ENCODE assay signal across 8 mouse cellular contexts in genomic region chr15:82145851-82146769, GRCm38 (mm10). TPM values are rescaled to one million over a fixed set of nuclear protein-coding genes. Genes with fewer than 3 reads are reported as not detected.
DNase-seq lines count a peak whose midpoint lies in the region; ATAC-seq and TF ChIP-seq lines count a peak whose summit lies in the region.

No protein-coding gene starts in this region.

- no peak for TF ChIP-seq EP300 in liver, embryonic 14.5 days (IDR thresholded peaks at IDR 0.05; ENCODE audit: low read depth)

- no peaks in the 10 kb centered on the region for H3K27me3 ChIP-seq in heart, embryonic 13.5 days (replicated peaks)
- H3K27me3 ChIP-seq in G1E (ENCODE audit: insufficient read depth, low read length) = no peaks in the 10 kb centered on the region
- no peaks in the 10 kb centered on the region for H3K27me3 ChIP-seq in forebrain, embryonic 13.5 days
- H3K27me3 ChIP-seq in liver, embryonic 14.5 days (ENCODE audit: control insufficient read depth, insufficient read depth, low read length) = no peaks in the 10 kb centered on the region

- ATAC-seq in heart, embryonic 13.5 days (ENCODE audit: extremely low read depth, insufficient number of reproducible peaks, low FRiP score, low TSS enrichment) = no peak
- ATAC-seq in G1E (ENCODE audit: extremely low read depth, insufficient number of reproducible peaks, low FRiP score, poor library complexity, severe bottlenecking) = no peak
- no peak; the same call in 1 of the 2 replicates for ATAC-seq in forebrain, embryonic 13.5 days
- peak; percentile 1; the same call in 1 of the 2 replicates for ATAC-seq in liver, embryonic 14.5 days (ENCODE audit: insufficient read depth)

- peak overlapping the region; percentile 82 for H3K4me2 ChIP-seq in heart, embryonic 13.5 days
- H3K4me2 ChIP-seq in forebrain, embryonic 13.5 days = peak overlapping the region; percentile 53
- H3K4me2 ChIP-seq in liver, embryonic 14.5 days (ENCODE audit: low read depth) = peak overlapping the region; percentile 75

- 17% methylated on average over 11 of the region's 11 CpGs for WGBS in heart, embryonic 13.5 days
- WGBS in forebrain, embryonic 13.5 days = 11% methylated on average over 11 of the region's 11 CpGs
- WGBS in liver, embryonic 14.5 days (ENCODE audit: insufficient replicate concordance) = 10% methylated on average over 11 of the region's 11 CpGs

- no peak for DNase-seq in heart, postnatal 10 days
- DNase-seq in G1E (ENCODE audit: low spot score) = peak; percentile 47
- peak in 1 of 3 experiments; percentile 38 for DNase-seq in liver, embryonic 14.5 days (ENCODE audit: low read depth in 3 of 3, low spot score in 3 of 3)
- DNase-seq in adipocyte (ENCODE audit: low spot score) = no peak
- DNase-seq in layer of hippocampus, adult 9-10 months (ENCODE audit: low spot score) = no peak
- no peak for DNase-seq in gastrocnemius, postnatal 10 days

- H3K36me3 ChIP-seq in heart, embryonic 13.5 days = peaks cover 8% of the 10 kb centered on the region; the same call in 1 of the 2 replicates
- peaks cover 44% of the 10 kb centered on the region for H3K36me3 ChIP-seq in G1E (replicated peaks)
- peaks cover 16% of the 10 kb centered on the region for H3K36me3 ChIP-seq in forebrain, embryonic 13.5 days (ENCODE audit: poor library complexity, severe bottlenecking)
- H3K36me3 ChIP-seq in liver, embryonic 14.5 days (replicated peaks; ENCODE audit: control insufficient read depth, insufficient read depth, low read depth) = no peaks in the 10 kb centered on the region; the same call in 1 of the 2 replicates

- peak overlapping the region; percentile 92 for H3K4me3 ChIP-seq in heart, embryonic 13.5 days
- H3K4me3 ChIP-seq in G1E (ENCODE audit: low read depth, low read length) = peak overlapping the region; percentile 92
- H3K4me3 ChIP-seq in forebrain, embryonic 13.5 days = peak overlapping the region; percentile 91
- peak overlapping the region; percentile 57 to 72 for H3K4me3 ChIP-seq in liver, embryonic 14.5 days (ENCODE audit: insufficient read depth in 1 of 2, low read depth in 2 of 2, low read length in 2 of 2)

- intact Hi-C loops in heart, postnatal 10 days (cut with DNase I) = no loop called here

- peak overlapping the region; percentile 87 for H3K27ac ChIP-seq in heart, embryonic 13.5 days (replicated peaks)
- H3K27ac ChIP-seq in forebrain, embryonic 13.5 days = peak overlapping the region; percentile 93
- peak overlapping the region; percentile 90 for H3K27ac ChIP-seq in liver, embryonic 14.5 days

- peaks cover 56% of the 10 kb centered on the region for H3K4me1 ChIP-seq in heart, embryonic 13.5 days
- peaks cover 59% of the 10 kb centered on the region for H3K4me1 ChIP-seq in G1E (ENCODE audit: insufficient read depth, low read depth, low read length)
- peaks cover 42% of the 10 kb centered on the region for H3K4me1 ChIP-seq in forebrain, embryonic 13.5 days
- peaks cover 30 to 39% of the 10 kb centered on the region in 2 experiments for H3K4me1 ChIP-seq in liver, embryonic 14.5 days (replicated peaks; ENCODE audit: control insufficient read depth in 2 of 2, insufficient read depth in 2 of 2, low read length in 1 of 2)

- peak overlapping the region; percentile 48 for H3K9ac ChIP-seq in heart, embryonic 13.5 days
- 0 out of 2 replicates have a peak overlapping the region, but pooled peaks have one; percentile 17 for H3K9ac ChIP-seq in forebrain, embryonic 13.5 days
- H3K9ac ChIP-seq in liver, embryonic 14.5 days (replicated peaks) = peak overlapping the region; percentile 64

- no peak for TF ChIP-seq CTCF in G1E (IDR thresholded peaks at IDR 0.05; ENCODE audit: low read depth, low read length)
- TF ChIP-seq CTCF in liver, embryonic 14.5 days (IDR thresholded peaks at IDR 0.05; ENCODE audit: low read depth) = no peak

- H3K9me3 ChIP-seq in heart, embryonic 13.5 days = no peaks in the 10 kb centered on the region
- H3K9me3 ChIP-seq in G1E (replicated peaks) = no peaks in the 10 kb centered on the region
- H3K9me3 ChIP-seq in forebrain, embryonic 13.5 days (replicated peaks) = no peaks in the 10 kb centered on the region
- no peaks in the 10 kb centered on the region for H3K9me3 ChIP-seq in liver, embryonic 14.5 days (ENCODE audit: control insufficient read depth, low read length)

RNA-seq across cellular contexts. Expression of gene Srebf2, which starts 0.9 kb away (rescaled TPM):
- 89.4 and 92.6 TPM in 2 replicates for polyA plus RNA-seq in heart, embryonic 13.5 days (2015; fragmentation: Nextera tagmentation; extraction: Ambion mirVana)
- 10 to 100 TPM; 35.1 to 38.8 TPM for total RNA-seq in heart, postnatal 10 days (2021)
- 97.6 and 164 TPM in 2 replicates for total RNA-seq in G1E (2014; fragmentation: Nextera tagmentation)
- total RNA-seq in G1E (2017) = 42.5 and 48.5 TPM in 2 replicates
- 440 and 648 TPM in 2 replicates for polyA plus RNA-seq in G1E (2012)
- 200 and 218 TPM in 2 replicates for polyA plus RNA-seq in forebrain, embryonic 13.5 days (2015; fragmentation: Nextera tagmentation; extraction: Ambion mirVana)
- polyA plus RNA-seq in liver, embryonic 14.5 days (2012; rRNA removed) = 29.3 and 37.1 TPM in 2 replicates
- 30.8 and 35.2 TPM in 2 replicates for polyA plus RNA-seq in liver, embryonic 14.5 days (2014; fragmentation: Nextera tagmentation; extraction: Ambion mirVana)
- total RNA-seq in gastrocnemius, postnatal 10 days (2021) = 10 to 100 TPM; 37.0 to 42.8 TPM

RNA-seq across cellular contexts. Expression of gene Ccdc134, which starts 18.4 kb away (rescaled TPM):
- 9.0 and 9.6 TPM in 2 replicates for polyA plus RNA-seq in heart, embryonic 13.5 days (2015; fragmentation: Nextera tagmentation; extraction: Ambion mirVana)
- total RNA-seq in heart, postnatal 10 days (2021) = 1 to 10 TPM; 5.1 to 5.5 TPM
- total RNA-seq in G1E (2014; fragmentation: Nextera tagmentation) (9.0 and 16.7 TPM in 2 replicates), G1E (2017) (29.7 and 31.7 TPM in 2 replicates)
- 5.5 and 13.9 TPM in 2 replicates for polyA plus RNA-seq in G1E (2012)
- 15.2 and 15.9 TPM in 2 replicates for polyA plus RNA-seq in forebrain, embryonic 13.5 days (2015; fragmentation: Nextera tagmentation; extraction: Ambion mirVana)
- 5.9 and 7.2 TPM in 2 replicates for polyA plus RNA-seq in liver, embryonic 14.5 days (2012; rRNA removed)
- 5.5 and 6.6 TPM in 2 replicates for polyA plus RNA-seq in liver, embryonic 14.5 days (2014; fragmentation: Nextera tagmentation; extraction: Ambion mirVana)
- 10 to 100 TPM; 31.0 to 33.5 TPM for total RNA-seq in gastrocnemius, postnatal 10 days (2021)
